Comparison of ENCODE assay signal across 13 mouse cellular contexts in genomic region chr1:152460931-152461330, GRCm38 (mm10).
"Had no signal": no experiment of that assay in that cellular context is flagged by ENCODE, and none has a peak within 500 bp of the region (broad histone marks: within the 10 kb centered on the region; RNA-seq: fewer than 3 reads in every experiment).

No protein-coding gene starts in this region.

- DNase-seq: kidney, postnatal 10 days; left cerebral cortex, postnatal 4 days; lung, adult 18-20 months; lung, postnatal 10 days; lung, postnatal 4 days; right cerebral cortex, postnatal 14 days; thymus, postnatal 4 days had no signal

- H3K36me3 ChIP-seq: limb, embryonic 13.5 days; midbrain, embryonic 10.5 days; midbrain, embryonic 15.5 days; neural tube, embryonic 13.5 days; stomach, embryonic 15.5 days had no signal

- H3K4me3 ChIP-seq: limb, embryonic 13.5 days; midbrain, embryonic 10.5 days; midbrain, embryonic 15.5 days; neural tube, embryonic 13.5 days; stomach, embryonic 15.5 days had no signal

- H3K27me3 ChIP-seq: limb, embryonic 13.5 days; midbrain, embryonic 15.5 days; neural tube, embryonic 13.5 days; stomach, embryonic 15.5 days had no signal

- H3K9me3 ChIP-seq: limb, embryonic 13.5 days; midbrain, embryonic 10.5 days; midbrain, embryonic 15.5 days; neural tube, embryonic 13.5 days; stomach, embryonic 15.5 days had no signal

- H3K27ac ChIP-seq: liver, embryonic 14.5 days had no signal

- H3K9ac ChIP-seq: limb, embryonic 13.5 days; liver, embryonic 14.5 days; midbrain, embryonic 15.5 days; neural tube, embryonic 13.5 days; stomach, embryonic 15.5 days had no signal

- ATAC-seq: midbrain, embryonic 15.5 days had no signal

- H3K4me2 ChIP-seq: limb, embryonic 13.5 days; midbrain, embryonic 15.5 days; neural tube, embryonic 13.5 days; stomach, embryonic 15.5 days had no signal
